Mouse (Mus musculus): Measurements from ENCODE around the gene Esrp2. TPM values are rescaled to one million over a fixed set of nuclear protein-coding genes. Genes with fewer than 3 reads are reported as not detected.

Gene Esrp2
- polyA plus RNA-seq (2017; shearing (Covaris generic)), result 1 to 10 TPM; 1.2 to 4.4 TPM

GRCm38 (mm10) chr8:106136156-106137130 lies at the start of gene Esrp2:
TSS of gene Esrp2 (minus strand) at chr8:106136974.

GRCm38 (mm10) chr8:106168356-106169016 lies 31.7 kb upstream of the Esrp2 start, which contains the start of gene Slc7a6:
TSS of gene Slc7a6 (plus strand) at chr8:106168857.

GRCm38 (mm10) chr8:106149801-106150652 lies 13.3 kb upstream of the Esrp2 start, which contains the start of gene Pla2g15:
TSS of gene Pla2g15 (plus strand) at chr8:106150399.

Other genes with a start within 250 kb of the Esrp2 start
- under 1 TPM; 0.86 to 0.94 TPM for gene Nrn1l, start 243.4 kb downstream of the Esrp2 start, polyA plus RNA-seq (2017; shearing (Covaris generic))
- gene Pskh1, start 236.5 kb downstream of the Esrp2 start, polyA plus RNA-seq (2017; shearing (Covaris generic)), result 10 to 100 TPM; 22.7 to 25.5 TPM
- 1 to 10 TPM; 1.9 to 3.6 TPM for gene Ctrl, start 203.1 kb downstream of the Esrp2 start, polyA plus RNA-seq (2017; shearing (Covaris generic))
- 100 to 1,000 TPM; 357 to 426 TPM for gene Psmb10, start 198.5 kb downstream of the Esrp2 start, polyA plus RNA-seq (2017; shearing (Covaris generic))
- under 1 TPM; 0.42 to 0.51 TPM for gene Lcat, start 193.6 kb downstream of the Esrp2 start, polyA plus RNA-seq (2017; shearing (Covaris generic))
- gene Slc12a4, start 170.9 kb downstream of the Esrp2 start, polyA plus RNA-seq (2017; shearing (Covaris generic)), result 10 to 100 TPM; 12.3 to 15.7 TPM
- not detected for gene Dpep3, start 157.5 kb downstream of the Esrp2 start, polyA plus RNA-seq (2017; shearing (Covaris generic))
- gene Dus2, start 145.6 kb downstream of the Esrp2 start, polyA plus RNA-seq (2017; shearing (Covaris generic)), result 10 to 100 TPM; 24.2 to 34.3 TPM
- 1 to 10 TPM in 1 of 2 experiments, not detected in 1; 1.2 TPM for gene Dpep2nb, start 131.0 kb downstream of the Esrp2 start, polyA plus RNA-seq (2017; shearing (Covaris generic))
- 10 to 100 TPM; 16.5 to 20.6 TPM for gene Ddx28, start 125.1 kb downstream of the Esrp2 start, polyA plus RNA-seq (2017; shearing (Covaris generic))
- 100 to 1,000 TPM; 125 to 142 TPM for gene Nfatc3, start 78.1 kb downstream of the Esrp2 start, polyA plus RNA-seq (2017; shearing (Covaris generic))
- gene Pla2g15, start 13.4 kb upstream of the Esrp2 start, polyA plus RNA-seq (2017; shearing (Covaris generic)), result 10 to 100 TPM; 10.9 to 12.5 TPM
- 10 to 100 TPM; 31.0 to 47.3 TPM for gene Slc7a6, start 31.9 kb upstream of the Esrp2 start, polyA plus RNA-seq (2017; shearing (Covaris generic))
- 10 to 100 TPM; 59.8 to 71.9 TPM for gene Slc7a6os, start 74.0 kb upstream of the Esrp2 start, polyA plus RNA-seq (2017; shearing (Covaris generic))
- gene Prmt7, start 74.0 kb upstream of the Esrp2 start, polyA plus RNA-seq (2017; shearing (Covaris generic)), result 10 to 100 TPM; 33.6 to 44.7 TPM
- under 1 TPM; 0.18 to 0.64 TPM for gene Smpd3, start 201.0 kb upstream of the Esrp2 start, polyA plus RNA-seq (2017; shearing (Covaris generic))